In genomic region chr13:59874137-59874931, GRCm38 (mm10) we compare ENCODE assay signal across 21 mouse cellular contexts. TPM values are rescaled to one million over a fixed set of nuclear protein-coding genes. Genes with fewer than 3 reads are reported as not detected.
DNase-seq lines count a peak whose midpoint lies in the region; ATAC-seq and TF ChIP-seq lines count a peak whose summit lies in the region.
"Had no signal": no experiment of that assay in that cellular context is flagged by ENCODE, and none has a peak within 500 bp of the region (broad histone marks: within the 10 kb centered on the region; RNA-seq: fewer than 3 reads in every experiment).

No protein-coding gene starts in this region.

- no peak for TF ChIP-seq CTCF in intestine, postnatal 0 days (IDR thresholded peaks at IDR 0.05; ENCODE audit: low read depth)

- H3K36me3 ChIP-seq in intestine, embryonic 14.5 days (ENCODE audit: control insufficient read depth, insufficient read depth, low read length): no peaks in the 10 kb centered on the region
- H3K36me3 ChIP-seq in intestine, postnatal 0 days (ENCODE audit: control insufficient read depth, insufficient read depth): no peaks in the 10 kb centered on the region
- no peaks in the 10 kb centered on the region for H3K36me3 ChIP-seq in embryonic facial prominence, embryonic 13.5 days
- H3K36me3 ChIP-seq in limb, embryonic 14.5 days (ENCODE audit: control insufficient read depth, insufficient read depth, low read length): no peaks in the 10 kb centered on the region
- H3K36me3 ChIP-seq: forebrain, embryonic 15.5 days; hindbrain, embryonic 13.5 days; liver, embryonic 15.5 days had no signal

- no peak for ATAC-seq in intestine, embryonic 14.5 days (replicated peaks; ENCODE audit: low FRiP score, low TSS enrichment, low read depth)
- ATAC-seq in intestine, postnatal 0 days: no peak
- ATAC-seq in embryonic facial prominence, embryonic 13.5 days (ENCODE audit: insufficient number of reproducible peaks, insufficient read depth, low FRiP score, low TSS enrichment, low read depth): no peak
- peak; percentile 55; the same call in 1 of the 2 replicates for ATAC-seq in limb, embryonic 14.5 days (ENCODE audit: low FRiP score, low read depth)
- no peak for ATAC-seq in erythroblast, adult 5-6 weeks (replicated peaks; ENCODE audit: low FRiP score, poor library complexity, severe bottlenecking)
- ATAC-seq: forebrain, embryonic 15.5 days had no signal

- H3K9ac ChIP-seq in intestine, embryonic 14.5 days (ENCODE audit: low read length): no peak overlapping the region
- H3K9ac ChIP-seq in intestine, postnatal 0 days (ENCODE audit: low read depth, low read length): no peak overlapping the region
- no peak overlapping the region for H3K9ac ChIP-seq in embryonic facial prominence, embryonic 13.5 days
- no peak overlapping the region for H3K9ac ChIP-seq in limb, embryonic 14.5 days (ENCODE audit: low read depth, low read length, severe bottlenecking)
- H3K9ac ChIP-seq: forebrain, embryonic 15.5 days; hindbrain, embryonic 13.5 days; liver, embryonic 15.5 days had no signal

- H3K27ac ChIP-seq in intestine, embryonic 14.5 days (ENCODE audit: low read depth): 0 out of 2 replicates have a peak overlapping the region, but pooled peaks have one; percentile 16
- H3K27ac ChIP-seq in intestine, postnatal 0 days (ENCODE audit: low read depth, low read length): no peak overlapping the region
- peak overlapping the region; percentile 81 for H3K27ac ChIP-seq in embryonic facial prominence, embryonic 13.5 days
- H3K27ac ChIP-seq in limb, embryonic 14.5 days (replicated peaks; ENCODE audit: low read depth, low read length): peak overlapping the region; percentile 64
- H3K27ac ChIP-seq: forebrain, embryonic 15.5 days; hindbrain, embryonic 13.5 days; liver, embryonic 15.5 days had no signal

- WGBS in intestine, embryonic 14.5 days: 55% methylated on average over 7 of the region's 7 CpGs
- WGBS in intestine, postnatal 0 days: 67% methylated on average over 7 of the region's 7 CpGs
- WGBS in embryonic facial prominence, embryonic 13.5 days: 29% methylated on average over 7 of the region's 7 CpGs
- 49% methylated on average over 7 of the region's 7 CpGs for WGBS in limb, embryonic 14.5 days

- H3K4me3 ChIP-seq in intestine, embryonic 14.5 days (ENCODE audit: low read depth, low read length): no peak overlapping the region
- H3K4me3 ChIP-seq in intestine, postnatal 0 days (ENCODE audit: low read depth, low read length): no peak overlapping the region
- H3K4me3 ChIP-seq in embryonic facial prominence, embryonic 13.5 days: no peak overlapping the region
- H3K4me3 ChIP-seq in limb, embryonic 14.5 days (replicated peaks; ENCODE audit: low read length): no peak overlapping the region
- H3K4me3 ChIP-seq: forebrain, embryonic 15.5 days; hindbrain, embryonic 13.5 days; liver, embryonic 15.5 days had no signal

- no peak overlapping the region for H3K4me2 ChIP-seq in intestine, embryonic 14.5 days (ENCODE audit: low read length)
- no peak overlapping the region for H3K4me2 ChIP-seq in intestine, postnatal 0 days (replicated peaks; ENCODE audit: low read depth)
- 0 out of 2 replicates have a peak overlapping the region, but pooled peaks have one; percentile 0 for H3K4me2 ChIP-seq in embryonic facial prominence, embryonic 13.5 days
- no peak overlapping the region for H3K4me2 ChIP-seq in limb, embryonic 14.5 days (replicated peaks; ENCODE audit: low read depth, low read length, severe bottlenecking)
- H3K4me2 ChIP-seq: forebrain, embryonic 15.5 days; heart, embryonic 11.5 days; hindbrain, embryonic 13.5 days; liver, embryonic 15.5 days had no signal

- H3K27me3 ChIP-seq in intestine, embryonic 14.5 days (replicated peaks; ENCODE audit: control insufficient read depth, insufficient read depth, low read length): no peaks in the 10 kb centered on the region
- no peaks in the 10 kb centered on the region for H3K27me3 ChIP-seq in intestine, postnatal 0 days (replicated peaks; ENCODE audit: control insufficient read depth, insufficient read depth, low read length)
- no peaks in the 10 kb centered on the region for H3K27me3 ChIP-seq in embryonic facial prominence, embryonic 13.5 days
- H3K27me3 ChIP-seq in limb, embryonic 14.5 days (ENCODE audit: control insufficient read depth, insufficient read depth, low read length): no peaks in the 10 kb centered on the region
- H3K27me3 ChIP-seq: forebrain, embryonic 15.5 days; hindbrain, embryonic 13.5 days had no signal

- no peak for DNase-seq in intestine, embryonic 14.5 days (ENCODE audit: low spot score)
- peak; percentile 51 for DNase-seq in NIH3T3 (ENCODE audit: low read depth)
- peak; percentile 59 for DNase-seq in limb, embryonic 14.5 days (ENCODE audit: low spot score)
- no peak for DNase-seq in cerebellum, postnatal 4 days (ENCODE audit: low spot score in 2 of 2)
- DNase-seq: B cell, adult 2 months; cerebellum, adult 18-20 months; cerebellum, postnatal 36 days; heart, postnatal 10 days; kidney, adult 11 months; layer of hippocampus, adult 9-11 months; midbrain, embryonic 14.5 days; right cerebral cortex, postnatal 14 days; spleen, adult 18-20 months; thymus, adult 2 months had no signal

- no peaks in the 10 kb centered on the region for H3K9me3 ChIP-seq in intestine, embryonic 14.5 days (ENCODE audit: control insufficient read depth, low read length)
- H3K9me3 ChIP-seq in intestine, postnatal 0 days (ENCODE audit: control insufficient read depth): no peaks in the 10 kb centered on the region
- H3K9me3 ChIP-seq in embryonic facial prominence, embryonic 13.5 days: no peaks in the 10 kb centered on the region
- no peaks in the 10 kb centered on the region for H3K9me3 ChIP-seq in limb, embryonic 14.5 days (ENCODE audit: control insufficient read depth, low read length)
- H3K9me3 ChIP-seq: forebrain, embryonic 15.5 days; hindbrain, embryonic 13.5 days; liver, embryonic 15.5 days had no signal

- peaks cover 12% of the 10 kb centered on the region for H3K4me1 ChIP-seq in intestine, embryonic 14.5 days (replicated peaks; ENCODE audit: control insufficient read depth, insufficient read depth, low read length)
- H3K4me1 ChIP-seq in intestine, postnatal 0 days (replicated peaks; ENCODE audit: control insufficient read depth, insufficient read depth, low read length): no peaks in the 10 kb centered on the region
- peaks cover 32% of the 10 kb centered on the region for H3K4me1 ChIP-seq in embryonic facial prominence, embryonic 13.5 days
- peaks cover 20% of the 10 kb centered on the region for H3K4me1 ChIP-seq in limb, embryonic 14.5 days (ENCODE audit: control insufficient read depth, insufficient read depth, low read length)
- H3K4me1 ChIP-seq: forebrain, embryonic 15.5 days had no signal

- TF ChIP-seq POLR2A in limb, embryonic 14.5 days (IDR thresholded peaks at IDR 0.05; ENCODE audit: borderline replicate concordance, extremely low read depth, insufficient read depth, insufficient read length): no peak

RNA-seq across cellular contexts. Expression of gene Tut7, which starts 51.4 kb away (rescaled TPM):
- polyA plus RNA-seq in intestine, embryonic 14.5 days (2014; fragmentation: Nextera tagmentation; extraction: Ambion mirVana): 40.8 and 43.6 TPM in 2 replicates
- 50.1 and 55.4 TPM in 2 replicates for polyA plus RNA-seq in intestine, postnatal 0 days (2015; fragmentation: Nextera tagmentation; extraction: Ambion mirVana)
- 51.8 and 54.2 TPM in 2 replicates for polyA plus RNA-seq in embryonic facial prominence, embryonic 13.5 days (2015; fragmentation: Nextera tagmentation; extraction: Ambion mirVana)
- 32.5 and 39.9 TPM in 2 replicates for polyA plus RNA-seq in limb, embryonic 14.5 days (2012; rRNA removed)
- 45.9 and 51.1 TPM in 2 replicates for polyA plus RNA-seq in limb, embryonic 14.5 days (2014; fragmentation: Nextera tagmentation; extraction: Ambion mirVana)
- 557 and 663 TPM in 2 replicates for total RNA-seq in erythroblast, adult 5-6 weeks (2015; ENCODE audit: low replicate concordance)
- total RNA-seq in erythroblast, adult 5-6 weeks (2017; ENCODE audit: low replicate concordance): 973 and 1,053 TPM in 2 replicates

Comparison
In these comparisons a context has a peak if more than half of its experiments do, and no peak if none do; other contexts are left out.
1. DNase-seq: peak in NIH3T3 (single experiment) and limb, embryonic 14.5 days (single experiment); none in intestine, embryonic 14.5 days (single experiment) and cerebellum, postnatal 4 days (0 of 2).